In the genomic region with DNA sequence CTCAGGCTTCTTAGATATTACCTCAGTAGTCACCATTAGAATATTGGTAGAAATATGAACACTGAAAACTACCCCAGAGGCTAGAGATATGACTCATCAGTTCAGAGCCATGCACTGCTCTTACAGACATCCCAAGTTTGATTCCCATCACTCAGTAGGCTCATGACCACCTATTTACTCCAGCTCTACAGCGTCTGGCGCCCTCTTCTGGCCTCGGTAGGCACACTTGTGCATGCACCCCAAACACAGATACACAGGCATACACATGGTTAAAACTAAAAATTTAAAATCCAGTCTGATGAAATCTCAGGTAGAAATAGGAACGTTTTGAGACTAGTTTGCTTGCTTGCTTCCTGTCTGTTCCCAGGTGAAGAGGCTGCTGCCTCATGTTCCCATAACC, we compare ENCODE assay signal across 20 mouse cellular contexts.
DNase-seq lines count a peak whose midpoint lies in the region; ATAC-seq and TF ChIP-seq lines count a peak whose summit lies in the region.
"Had no signal": no experiment of that assay in that cellular context is flagged by ENCODE, and none has a peak within 500 bp of the region (broad histone marks: within the 10 kb centered on the region; RNA-seq: fewer than 3 reads in every experiment).

No protein-coding gene starts in this region.

- no peak for ATAC-seq in midbrain, postnatal 0 days (ENCODE audit: low FRiP score)
- no peak for ATAC-seq in midbrain, embryonic 14.5 days (ENCODE audit: low FRiP score, low TSS enrichment)
- ATAC-seq: forebrain, embryonic 15.5 days; hindbrain, embryonic 16.5 days had no signal

- TF ChIP-seq POLR2A in kidney, adult 2 months (IDR thresholded peaks at IDR 0.05; ENCODE audit: low read depth, low read length) = no peak

- TF ChIP-seq CTCF in kidney, adult 2 months (conservative IDR thresholded peaks at IDR 0.05; ENCODE audit: insufficient read depth, insufficient read length, low read depth, low read length) = peak; percentile 16; the same call in 1 of the 2 replicates
- TF ChIP-seq CTCF in midbrain, postnatal 0 days (IDR thresholded peaks at IDR 0.05) = peak; percentile 13; the same call in 1 of the 2 replicates
- TF ChIP-seq CTCF in E14TG2a.4 (conservative IDR thresholded peaks at IDR 0.05; ENCODE audit: low read length) = peak; percentile 75

- WGBS in kidney, adult 2 months = 68% methylated on average over 4 of the region's 4 CpGs
- 73% methylated on average over 4 of the region's 4 CpGs for WGBS in midbrain, postnatal 0 days
- 77% methylated on average over 4 of the region's 4 CpGs for WGBS in midbrain, embryonic 14.5 days

- DNase-seq in kidney, adult 2 months = no peak
- DNase-seq in kidney, adult 8-10 months = no peak
- no peak for DNase-seq in midbrain, postnatal 0 days (ENCODE audit: low spot score)
- no peak for DNase-seq in midbrain, embryonic 14.5 days
- DNase-seq in R1 (ENCODE audit: low read depth, low spot score) = peak; percentile 53
- no peak for DNase-seq in left cerebral cortex, postnatal 4 days
- DNase-seq in layer of hippocampus, postnatal 14 days (ENCODE audit: low spot score in 2 of 2) = no peak
- DNase-seq: adrenal gland, postnatal 10 days; cerebellum, adult 9-11 months; gastrocnemius, postnatal 14 days; layer of hippocampus, adult 9-11 months; retina, postnatal 1 day had no signal

- no peak overlapping the region for H3K4me3 ChIP-seq in kidney, adult 2 months (ENCODE audit: insufficient read depth, low read depth, low read length)
- H3K4me3 ChIP-seq in midbrain, postnatal 0 days (ENCODE audit: low read depth, low read length) = no peak overlapping the region
- no peak overlapping the region for H3K4me3 ChIP-seq in midbrain, embryonic 14.5 days (replicated peaks; ENCODE audit: low read depth, low read length)
- no peak overlapping the region for H3K4me3 ChIP-seq in E14TG2a.4 (replicated peaks; ENCODE audit: low read length)
- H3K4me3 ChIP-seq: erythroblast, embryonic 14.5 days; forebrain, embryonic 15.5 days; liver, embryonic 15.5 days; myocyte had no signal

- no peak overlapping the region for H3K27ac ChIP-seq in kidney, adult 2 months (ENCODE audit: insufficient read depth, low read depth, low read length)
- H3K27ac ChIP-seq in midbrain, postnatal 0 days (ENCODE audit: low read depth, low read length) = no peak overlapping the region
- no peak overlapping the region for H3K27ac ChIP-seq in midbrain, embryonic 14.5 days (replicated peaks; ENCODE audit: low read depth, low read length)
- H3K27ac ChIP-seq: forebrain, embryonic 15.5 days; liver, embryonic 15.5 days had no signal

- H3K9ac ChIP-seq in midbrain, postnatal 0 days (replicated peaks; ENCODE audit: low read length, poor library complexity, severe bottlenecking) = no peak overlapping the region
- H3K9ac ChIP-seq in midbrain, embryonic 14.5 days (replicated peaks; ENCODE audit: low read length) = no peak overlapping the region
- H3K9ac ChIP-seq: forebrain, embryonic 15.5 days; liver, embryonic 15.5 days had no signal

- H3K9me3 ChIP-seq in midbrain, postnatal 0 days (ENCODE audit: low read length) = no peaks in the 10 kb centered on the region
- H3K9me3 ChIP-seq in midbrain, embryonic 14.5 days (ENCODE audit: control insufficient read depth, low read length) = no peaks in the 10 kb centered on the region
- no peaks in the 10 kb centered on the region for H3K9me3 ChIP-seq in E14TG2a.4 (ENCODE audit: low read length)
- H3K9me3 ChIP-seq: forebrain, embryonic 15.5 days had no signal

- H3K4me2 ChIP-seq in midbrain, postnatal 0 days (ENCODE audit: low read depth, low read length, poor library complexity, severe bottlenecking) = no peak overlapping the region
- H3K4me2 ChIP-seq in midbrain, embryonic 14.5 days (ENCODE audit: low read length) = no peak overlapping the region
- H3K4me2 ChIP-seq: forebrain, embryonic 15.5 days; heart, embryonic 11.5 days; liver, embryonic 15.5 days; midbrain, embryonic 11.5 days had no signal

- no peaks in the 10 kb centered on the region; the same call in 1 of the 2 replicates for H3K27me3 ChIP-seq in kidney, adult 2 months (replicated peaks; ENCODE audit: control insufficient read depth, insufficient read depth, low read length)
- H3K27me3 ChIP-seq in midbrain, postnatal 0 days (ENCODE audit: insufficient read depth, low read length) = no peaks in the 10 kb centered on the region
- no peaks in the 10 kb centered on the region for H3K27me3 ChIP-seq in midbrain, embryonic 14.5 days (ENCODE audit: control insufficient read depth, insufficient read depth, low read length)
- no peaks in the 10 kb centered on the region for H3K27me3 ChIP-seq in E14TG2a.4 (ENCODE audit: insufficient read depth, low read length)
- H3K27me3 ChIP-seq: forebrain, embryonic 15.5 days; liver, embryonic 15.5 days had no signal

- H3K36me3 ChIP-seq in kidney, adult 2 months (ENCODE audit: control insufficient read depth, insufficient read depth, low read length) = no peaks in the 10 kb centered on the region
- no peaks in the 10 kb centered on the region for H3K36me3 ChIP-seq in midbrain, postnatal 0 days (ENCODE audit: insufficient read depth, low read length)
- no peaks in the 10 kb centered on the region for H3K36me3 ChIP-seq in midbrain, embryonic 14.5 days (ENCODE audit: control insufficient read depth, insufficient read depth, low read length)
- no peaks in the 10 kb centered on the region for H3K36me3 ChIP-seq in E14TG2a.4 (ENCODE audit: insufficient read depth, low read length)
- H3K36me3 ChIP-seq: forebrain, embryonic 15.5 days; liver, embryonic 15.5 days had no signal

- intact Hi-C loops in left cerebral cortex, postnatal 4 days (cut with DNase I) = no loop called here

- no peaks in the 10 kb centered on the region for H3K4me1 ChIP-seq in kidney, adult 2 months (ENCODE audit: control insufficient read depth, insufficient read depth, low read length)
- no peaks in the 10 kb centered on the region for H3K4me1 ChIP-seq in midbrain, postnatal 0 days (ENCODE audit: insufficient read depth, low read length)
- H3K4me1 ChIP-seq in midbrain, embryonic 14.5 days (ENCODE audit: control insufficient read depth, insufficient read depth, low read length) = no peaks in the 10 kb centered on the region
- H3K4me1 ChIP-seq in E14TG2a.4 (replicated peaks; ENCODE audit: low read depth, low read length) = no peaks in the 10 kb centered on the region
- H3K4me1 ChIP-seq: forebrain, embryonic 15.5 days; liver, embryonic 15.5 days had no signal

Comparison
In these comparisons a context has a peak if more than half of its experiments do, and no peak if none do; other contexts are left out.
1. CTCF ChIP-seq: peak in every context shown above with its lines; median percentile 75 in E14TG2a.4; 16 in kidney, adult 2 months; 13 in midbrain, postnatal 0 days.